Mouse (Mus musculus): ENCODE measurements at regions not wholly inside any gene's neighbourhood (a gene's known extent, or its start where the extent isn't known, plus 50 kb on each side); places are given as distances from the start of the nearest gene placed in this dataset.

DNA sequence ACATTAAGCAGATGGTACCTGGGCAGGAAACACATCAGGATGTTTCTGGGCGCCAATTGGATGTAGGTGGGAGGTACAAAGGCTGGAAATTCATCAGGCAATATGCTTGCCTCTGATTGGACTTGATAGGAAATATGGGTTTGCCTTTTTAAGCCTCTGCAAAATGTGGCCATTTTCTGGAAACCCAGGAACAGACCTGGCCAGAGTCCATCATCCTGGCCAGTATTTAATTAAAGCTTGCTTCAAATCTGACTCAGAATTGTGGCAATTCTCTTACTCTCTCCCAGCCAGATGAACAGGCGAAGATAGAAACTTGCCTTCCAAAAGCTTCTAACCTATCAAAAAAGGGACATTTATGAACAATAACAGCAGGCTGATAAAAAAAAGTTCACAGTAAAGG, 79.3 kb upstream of the Foxn2 start:
- Histone ChIP-seq H3K4me3 (ENCODE audit: low read depth, low read length) (no peak overlapping the region), H3K27ac (replicated peaks) (no peak overlapping the region), H3K4me2 (replicated peaks; ENCODE audit: low read depth) (no peak overlapping the region), H3K27me3 (ENCODE audit: control insufficient read depth, insufficient read depth, low read length) (no peaks in the 10 kb centered on the region), H3K9ac (ENCODE audit: low read length) (no peak overlapping the region), H3K36me3 (ENCODE audit: control insufficient read depth, insufficient read depth, low read length) (no peaks in the 10 kb centered on the region), H3K4me1 (replicated peaks; ENCODE audit: control insufficient read depth, insufficient read depth) (no peaks in the 10 kb centered on the region), H3K9me3 (ENCODE audit: control insufficient read depth, low read length) (no peaks in the 10 kb centered on the region)
- no peak for TF ChIP-seq CTCF (IDR thresholded peaks at IDR 0.05; ENCODE audit: low read depth)
- no peak for TF ChIP-seq EP300 (optimal IDR thresholded peaks at IDR 0.05)
- ATAC-seq (ENCODE audit: low FRiP score, low TSS enrichment): no peak
- 75% methylated on average over 2 of the region's 2 CpGs for WGBS
- no peak for DNase-seq (ENCODE audit: low spot score)

DNA sequence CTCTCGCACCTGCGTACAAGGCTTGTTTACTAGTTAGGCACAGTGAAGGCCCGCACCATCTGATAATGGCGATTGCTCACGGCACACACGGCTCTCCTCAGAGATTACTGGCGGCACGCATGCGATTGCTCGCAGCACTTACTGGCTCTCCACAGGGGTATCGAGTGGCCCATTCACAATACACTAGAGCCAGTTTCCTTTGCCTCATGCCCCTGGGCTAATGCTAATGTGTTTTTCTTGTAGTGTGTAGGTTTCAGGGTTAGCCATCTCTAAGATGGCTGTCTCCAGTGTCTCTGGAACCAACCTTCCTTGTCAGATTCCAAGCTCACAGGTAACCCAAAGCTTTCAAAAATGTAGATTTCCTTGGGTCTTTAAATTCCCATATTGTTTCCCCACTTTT, 78.1 kb upstream of the Foxn2 start:
- ATAC-seq (ENCODE audit: low FRiP score, low TSS enrichment): no peak

GRCm38 (mm10) chr17:88367876-88368275, 72.6 kb upstream of the Foxn2 start:
- H3K27me3 ChIP-seq (ENCODE audit: control insufficient read depth, insufficient read depth, low read length): no peaks in the 10 kb centered on the region
- ATAC-seq (ENCODE audit: low FRiP score, low TSS enrichment): no peak
- no peaks in the 10 kb centered on the region for H3K4me1 ChIP-seq (replicated peaks; ENCODE audit: control insufficient read depth, insufficient read depth)
- no peaks in the 10 kb centered on the region for H3K9me3 ChIP-seq (ENCODE audit: control insufficient read depth, low read length)
- no peak for TF ChIP-seq EP300 (optimal IDR thresholded peaks at IDR 0.05)
- no peak for TF ChIP-seq CTCF (IDR thresholded peaks at IDR 0.05; ENCODE audit: low read depth)
- no peak overlapping the region for H3K9ac ChIP-seq (ENCODE audit: low read length)
- no peak for DNase-seq (ENCODE audit: low spot score)
- WGBS: 64% methylated on average over 5 of the region's 5 CpGs
- H3K4me2 ChIP-seq (replicated peaks; ENCODE audit: low read depth): no peak overlapping the region
- no peak overlapping the region for H3K27ac ChIP-seq (replicated peaks)
- H3K36me3 ChIP-seq (ENCODE audit: control insufficient read depth, insufficient read depth, low read length): no peaks in the 10 kb centered on the region
- no peak overlapping the region for H3K4me3 ChIP-seq (ENCODE audit: low read depth, low read length)

More for the DNA sequence above, 78.1 kb upstream of the Foxn2 start:
- DNase-seq (ENCODE audit: low spot score): peak; percentile 11
- no peak overlapping the region for H3K4me2 ChIP-seq (replicated peaks; ENCODE audit: low read depth)
- H3K27ac ChIP-seq (replicated peaks): no peak overlapping the region
- H3K9ac ChIP-seq (ENCODE audit: low read length): no peak overlapping the region
- WGBS: 72% methylated on average over 11 of the region's 11 CpGs
- no peaks in the 10 kb centered on the region for H3K9me3 ChIP-seq (ENCODE audit: control insufficient read depth, low read length)
- H3K36me3 ChIP-seq (ENCODE audit: control insufficient read depth, insufficient read depth, low read length): no peaks in the 10 kb centered on the region
- no peak overlapping the region for H3K4me3 ChIP-seq (ENCODE audit: low read depth, low read length)
- no peak for TF ChIP-seq CTCF (IDR thresholded peaks at IDR 0.05; ENCODE audit: low read depth)
- TF ChIP-seq EP300 (optimal IDR thresholded peaks at IDR 0.05): no peak
- no peaks in the 10 kb centered on the region for H3K27me3 ChIP-seq (ENCODE audit: control insufficient read depth, insufficient read depth, low read length)
- no peaks in the 10 kb centered on the region for H3K4me1 ChIP-seq (replicated peaks; ENCODE audit: control insufficient read depth, insufficient read depth)

DNA sequence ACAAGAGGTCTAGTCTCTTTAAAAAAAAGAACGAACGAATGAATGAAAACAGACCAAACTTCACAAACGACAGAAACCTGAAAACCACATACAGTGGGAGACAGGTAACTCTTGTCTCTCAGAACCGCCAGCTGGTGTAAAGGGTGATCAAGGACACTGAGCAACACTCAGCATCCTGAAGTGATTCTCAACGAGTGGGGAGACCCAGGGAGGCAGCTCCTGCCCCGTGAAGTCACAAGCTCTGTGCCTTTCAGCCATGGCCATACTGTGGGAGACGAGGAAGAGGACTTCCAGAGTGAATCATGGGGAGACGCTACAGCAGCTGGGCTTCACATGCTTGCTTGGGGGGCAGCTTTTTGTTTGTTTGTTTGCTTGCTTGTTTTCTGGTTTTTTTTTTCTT, 70.5 kb upstream of the Foxn2 start:
- Histone ChIP-seq H3K4me1 (replicated peaks; ENCODE audit: control insufficient read depth, insufficient read depth) (no peaks in the 10 kb centered on the region), H3K27me3 (ENCODE audit: control insufficient read depth, insufficient read depth, low read length) (no peaks in the 10 kb centered on the region), H3K4me2 (replicated peaks; ENCODE audit: low read depth) (no peak overlapping the region), H3K36me3 (ENCODE audit: control insufficient read depth, insufficient read depth, low read length) (no peaks in the 10 kb centered on the region), H3K9me3 (ENCODE audit: control insufficient read depth, low read length) (no peaks in the 10 kb centered on the region), H3K9ac (ENCODE audit: low read length) (no peak overlapping the region), H3K27ac (replicated peaks) (no peak overlapping the region), H3K4me3 (ENCODE audit: low read depth, low read length) (no peak overlapping the region)
- WGBS: 86% methylated on average over 8 of the region's 8 CpGs
- ATAC-seq (ENCODE audit: low FRiP score, low TSS enrichment) (no peak), DNase-seq (ENCODE audit: low spot score) (peak; percentile 9)
- TF ChIP-seq EP300 (optimal IDR thresholded peaks at IDR 0.05): no peak
- TF ChIP-seq CTCF (IDR thresholded peaks at IDR 0.05; ENCODE audit: low read depth): no peak

DNA sequence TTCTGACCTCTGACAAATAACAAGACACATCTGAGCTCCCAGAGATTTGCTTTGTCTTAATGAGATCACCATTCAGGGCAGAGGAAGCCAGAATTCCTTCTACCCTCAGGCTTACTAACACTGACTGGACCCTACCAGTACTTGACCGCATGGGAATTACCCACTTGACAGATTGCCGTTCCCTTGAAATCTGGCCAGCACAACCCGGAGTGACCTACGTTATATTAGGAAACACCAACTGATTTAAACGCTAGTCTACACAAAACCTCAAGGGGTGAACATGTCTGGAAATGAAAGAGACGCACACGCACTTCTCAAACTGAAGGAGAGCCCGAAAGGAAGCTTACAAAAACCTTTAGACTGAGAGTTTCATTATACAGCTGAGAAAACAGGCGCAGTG, 69.8 kb upstream of the Foxn2 start:
- ATAC-seq (ENCODE audit: low FRiP score, low TSS enrichment) (no peak), DNase-seq (ENCODE audit: low spot score) (peak; percentile 7)
- no peaks in the 10 kb centered on the region for H3K9me3 ChIP-seq (ENCODE audit: control insufficient read depth, low read length)
- H3K27ac ChIP-seq (replicated peaks): no peak overlapping the region
- no peak overlapping the region for H3K9ac ChIP-seq (ENCODE audit: low read length)
- H3K4me3 ChIP-seq (ENCODE audit: low read depth, low read length): no peak overlapping the region
- WGBS: 70% methylated on average over 9 of the region's 9 CpGs
- TF ChIP-seq EP300 (optimal IDR thresholded peaks at IDR 0.05) (no peak), CTCF (IDR thresholded peaks at IDR 0.05; ENCODE audit: low read depth) (no peak)
- H3K4me1 ChIP-seq (replicated peaks; ENCODE audit: control insufficient read depth, insufficient read depth): no peaks in the 10 kb centered on the region
- H3K27me3 ChIP-seq (ENCODE audit: control insufficient read depth, insufficient read depth, low read length): no peaks in the 10 kb centered on the region
- no peaks in the 10 kb centered on the region for H3K36me3 ChIP-seq (ENCODE audit: control insufficient read depth, insufficient read depth, low read length)
- no peak overlapping the region for H3K4me2 ChIP-seq (replicated peaks; ENCODE audit: low read depth)

- no peak for ATAC-seq (ENCODE audit: low FRiP score, low TSS enrichment)
Observed at GRCm38 (mm10) chr17:88378505-88378904, 62.0 kb upstream of the Foxn2 start.

More at GRCm38 (mm10) chr17:88378505-88378904, 62.0 kb upstream of the Foxn2 start:
- H3K9me3 ChIP-seq (ENCODE audit: control insufficient read depth, low read length): no peaks in the 10 kb centered on the region
- WGBS: 75% methylated on average over 5 of the region's 5 CpGs
- H3K27me3 ChIP-seq (ENCODE audit: control insufficient read depth, insufficient read depth, low read length): no peaks in the 10 kb centered on the region
- H3K27ac ChIP-seq (replicated peaks): no peak overlapping the region
- no peak overlapping the region for H3K4me2 ChIP-seq (replicated peaks; ENCODE audit: low read depth)
- H3K4me3 ChIP-seq (ENCODE audit: low read depth, low read length): no peak overlapping the region
- no peak for DNase-seq (ENCODE audit: low spot score)
- H3K9ac ChIP-seq (ENCODE audit: low read length): no peak overlapping the region
- H3K4me1 ChIP-seq (replicated peaks; ENCODE audit: control insufficient read depth, insufficient read depth): no peaks in the 10 kb centered on the region
- H3K36me3 ChIP-seq (ENCODE audit: control insufficient read depth, insufficient read depth, low read length): no peaks in the 10 kb centered on the region
- TF ChIP-seq EP300 (optimal IDR thresholded peaks at IDR 0.05): no peak
- peak; percentile 44 for TF ChIP-seq CTCF (IDR thresholded peaks at IDR 0.05; ENCODE audit: low read depth)

Data from stomach, postnatal 0 days (tissue).